Mouse (Mus musculus): ENCODE measurements around the gene Dlg1.
A peak's percentile ranks its signal among the peaks of the same experiment; 100 is the strongest.

The Dlg1 gene

GRCm38 (mm10) chr16:31846763-31847162 is 183.5 kb downstream of the Dlg1 start:
- no peak for DNase-seq (ENCODE audit: low read depth)

DNA sequence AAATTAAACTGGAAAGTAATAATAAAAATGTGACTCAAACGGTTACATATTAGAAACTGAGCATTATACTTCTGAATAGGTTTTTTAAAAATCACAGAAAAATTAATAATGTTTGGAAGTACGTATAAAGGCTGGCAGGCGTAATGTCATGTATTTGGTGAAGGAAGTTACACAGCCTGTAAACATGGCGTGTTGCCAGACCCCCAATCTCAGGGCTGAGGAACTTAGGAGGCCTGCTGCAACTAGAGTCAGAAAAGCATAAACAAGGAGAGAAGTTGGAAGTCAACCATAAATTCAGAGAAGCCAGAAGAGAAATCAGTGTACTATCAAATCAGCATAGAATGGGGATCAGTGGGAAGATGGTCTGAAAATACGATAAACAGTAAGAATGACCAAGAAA is 200.7 kb downstream of the Dlg1 start:
- DNase-seq (ENCODE audit: low read depth) = no peak

DNA sequence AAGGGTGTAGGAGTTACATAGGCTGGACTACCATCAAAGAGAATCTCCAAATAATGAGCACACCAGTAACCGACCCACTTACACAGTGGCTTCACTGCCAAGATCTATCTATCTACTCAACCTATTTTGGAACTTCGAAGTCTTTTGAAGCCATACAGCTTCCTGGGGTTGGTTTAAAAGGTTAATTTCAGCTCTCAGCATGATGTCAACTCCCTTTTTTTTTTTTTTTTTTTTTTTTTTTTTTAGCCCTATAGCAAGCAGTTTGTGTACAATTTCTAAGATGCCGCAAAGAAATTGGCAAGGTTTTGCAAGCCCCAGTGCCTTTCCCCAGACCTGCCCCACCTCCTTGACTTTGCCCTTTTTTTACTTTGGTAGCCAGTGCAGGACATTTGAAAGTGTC is 202.0 kb downstream of the Dlg1 start:
- no peak for DNase-seq (ENCODE audit: low read depth)

DNA sequence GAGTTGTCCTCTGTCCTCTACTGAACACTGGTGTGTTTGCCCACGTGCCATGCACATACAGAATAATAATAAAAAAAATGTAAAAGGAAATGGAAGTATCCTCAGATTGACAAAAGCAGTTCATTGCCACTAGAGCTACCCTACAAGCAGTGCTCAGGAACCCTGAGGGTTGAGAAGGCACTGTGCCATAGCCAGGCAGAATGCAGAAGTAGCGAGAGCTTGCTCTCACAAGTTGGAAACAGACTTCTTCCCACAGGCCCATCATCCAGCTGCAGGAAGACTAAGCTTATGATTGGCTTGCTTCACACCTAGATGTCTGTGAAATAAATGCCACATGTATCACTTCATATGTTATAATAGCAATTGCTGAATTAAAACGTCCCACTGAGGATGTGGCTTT is 203.7 kb downstream of the Dlg1 start:
- DNase-seq (ENCODE audit: low read depth) = no peak

GRCm38 (mm10) chr16:31867736-31868135 is 204.5 kb downstream of the Dlg1 start:
- DNase-seq (ENCODE audit: low read depth) = no peak

DNA sequence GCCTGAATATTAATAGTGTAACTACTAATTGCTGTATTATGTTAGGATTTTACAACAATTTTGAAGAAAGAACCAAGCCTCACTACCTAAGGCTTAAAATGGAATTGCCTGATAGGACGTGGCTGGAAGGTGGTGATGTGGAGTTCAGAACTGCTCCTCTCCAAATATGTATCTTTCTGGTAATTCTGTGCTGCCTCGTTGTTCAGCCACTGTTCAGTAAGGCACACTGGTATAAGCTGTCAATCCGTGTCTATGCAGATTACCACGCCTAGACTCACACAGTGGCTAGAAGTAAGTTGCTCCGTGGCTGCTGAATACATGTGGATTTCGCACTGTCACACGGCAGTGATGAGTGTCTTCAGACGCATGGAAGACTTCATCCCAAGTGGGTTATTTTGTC is 210.5 kb downstream of the Dlg1 start:
- no peak for DNase-seq (ENCODE audit: low read depth)

GRCm38 (mm10) chr16:31875391-31875790 is 212.1 kb downstream of the Dlg1 start:
- no peak for DNase-seq (ENCODE audit: low read depth)

DNA sequence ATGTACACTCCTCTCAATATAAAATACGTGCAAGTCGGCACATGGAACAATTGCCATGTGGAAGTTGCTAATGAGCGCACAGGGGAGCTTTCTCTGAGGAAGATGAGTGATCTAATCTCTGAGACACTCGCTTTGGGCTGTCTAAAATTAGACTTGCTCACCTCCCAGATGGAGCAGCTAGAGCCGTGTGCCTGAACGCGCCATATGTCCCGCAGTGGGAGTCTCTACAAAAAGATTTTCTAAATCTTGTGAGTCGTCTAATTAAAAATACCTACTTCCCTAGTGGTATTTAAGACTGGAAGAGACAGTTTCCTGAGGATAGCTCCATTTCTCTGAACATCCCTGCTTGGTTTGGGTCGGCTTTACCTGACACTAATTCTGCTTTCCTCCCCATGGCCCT is 213.1 kb downstream of the Dlg1 start:
- no peak for DNase-seq (ENCODE audit: low read depth)

- DNase-seq (ENCODE audit: low read depth) = no peak
Observed at GRCm38 (mm10) chr16:31878052-31878451, 214.8 kb downstream of the Dlg1 start.

DNA sequence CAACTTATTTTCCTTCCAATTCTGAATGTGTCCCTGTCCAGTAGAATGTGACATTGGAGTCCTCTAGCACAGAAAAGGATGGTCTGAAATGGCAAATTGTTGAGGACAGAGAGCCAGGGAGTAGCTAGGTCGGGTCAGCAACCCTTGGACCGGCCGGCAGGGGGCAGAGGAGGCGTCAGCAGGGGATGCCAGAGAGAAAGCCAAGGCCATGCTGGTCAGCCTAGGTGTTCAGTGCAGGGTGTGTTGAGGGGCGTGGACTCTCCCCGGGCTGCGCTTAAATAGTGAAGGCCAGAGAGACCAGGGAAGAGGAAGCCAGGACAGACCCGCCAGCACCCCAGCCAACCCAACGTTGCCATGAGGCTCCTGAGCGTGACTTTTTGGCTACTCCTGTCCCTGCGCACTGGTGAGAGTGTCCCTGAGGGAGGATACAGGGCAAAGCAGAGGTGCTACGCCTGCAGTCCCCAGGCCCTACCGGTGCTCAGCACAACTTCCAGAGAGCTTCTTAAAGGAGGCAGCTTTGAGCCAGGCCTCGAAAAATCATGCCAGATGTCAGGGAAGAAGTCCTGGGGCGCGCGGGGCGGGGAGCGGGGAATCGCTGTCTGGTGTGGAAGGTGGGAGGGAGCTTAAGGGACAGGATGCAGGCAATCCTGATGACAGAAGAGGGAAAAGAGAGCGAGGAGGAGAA is 215.5 kb downstream of the Dlg1 start, which contains the start of gene Meltf:
Gene Meltf (plus strand): TSS at position 238 of the 685 bp plus-strand sequence.
- peak; percentile 41 for DNase-seq (ENCODE audit: low read depth)

DNA sequence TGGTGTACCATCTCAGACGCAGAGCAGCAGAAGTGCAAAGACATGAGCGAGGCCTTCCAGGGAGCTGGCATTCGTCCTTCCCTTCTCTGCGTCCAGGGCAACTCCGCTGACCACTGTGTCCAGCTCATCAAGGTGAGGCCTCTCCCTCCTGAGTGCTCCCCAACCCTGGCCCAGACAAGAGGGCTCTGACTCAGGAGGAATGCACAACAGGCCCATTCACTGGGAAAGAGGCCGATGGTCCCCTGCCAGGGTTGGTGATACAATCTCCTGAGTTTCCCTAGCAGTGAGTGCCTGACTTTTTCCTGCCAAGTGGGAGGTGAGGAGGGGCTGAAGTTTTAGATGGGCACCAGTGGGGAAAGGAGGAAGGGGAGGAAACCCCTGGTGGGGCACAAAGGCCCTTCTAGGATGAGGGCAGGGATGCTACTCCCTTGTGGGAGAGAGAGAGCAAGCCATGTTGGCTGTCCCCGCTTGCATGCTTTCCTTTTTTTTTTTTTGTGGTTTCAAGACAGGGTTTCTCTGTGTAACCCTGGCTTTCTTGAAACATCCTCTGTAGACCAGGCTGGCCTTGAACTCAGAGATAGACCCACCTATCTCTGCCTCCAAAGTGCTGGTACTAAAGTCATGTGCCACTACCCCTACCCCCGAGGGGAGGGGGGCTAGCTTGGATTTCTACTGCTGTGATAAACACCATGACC is 217.1 kb downstream of the Dlg1 start:
- DNase-seq (ENCODE audit: low read depth) = no peak

DNA sequence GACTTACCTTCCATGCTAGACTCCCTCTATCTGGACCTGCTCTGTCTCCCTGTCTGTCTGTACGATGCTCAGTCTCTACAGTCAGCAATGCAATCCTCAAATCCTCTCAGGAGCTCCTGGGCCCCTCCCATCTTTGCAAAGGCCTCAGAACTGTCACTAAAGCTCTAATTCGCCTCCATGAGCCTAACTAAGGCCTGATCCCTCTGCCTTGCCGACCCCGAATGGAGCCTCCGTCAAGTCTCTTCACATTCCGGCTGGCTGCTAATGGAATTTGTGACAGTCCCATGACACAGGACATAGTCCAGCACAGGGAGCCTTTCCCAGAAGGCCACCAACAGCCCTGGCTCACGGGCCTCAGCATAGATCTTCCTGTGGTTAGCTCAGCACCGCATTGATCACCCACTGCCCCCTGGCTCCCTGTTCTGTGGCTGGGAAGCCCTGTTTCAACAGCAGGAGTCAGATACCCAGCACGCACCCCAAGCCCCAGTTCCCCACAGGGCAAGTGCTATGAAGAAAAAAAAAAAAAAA is 219.2 kb downstream of the Dlg1 start:
- no peak for DNase-seq (ENCODE audit: low read depth)

DNA sequence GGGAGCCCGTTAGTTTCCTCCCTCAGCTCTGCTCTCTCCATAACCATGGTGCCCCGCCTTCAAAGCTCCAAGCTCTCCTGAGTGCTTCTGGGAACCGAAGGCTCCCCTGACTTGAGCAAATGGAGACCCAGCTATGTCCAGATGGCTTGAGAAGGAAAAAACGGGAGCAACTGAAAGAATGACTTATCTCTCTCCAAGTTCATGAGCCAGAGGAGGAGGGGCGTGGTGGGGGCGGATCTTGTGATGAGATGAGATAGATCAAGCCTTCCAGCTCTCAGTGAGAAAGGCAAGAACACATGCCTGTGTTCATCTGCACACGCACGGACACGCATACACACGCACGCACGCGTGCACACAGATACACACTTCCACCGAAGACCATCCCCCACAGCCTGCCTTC is 220.1 kb downstream of the Dlg1 start:
- DNase-seq (ENCODE audit: low read depth) = no peak

DNA sequence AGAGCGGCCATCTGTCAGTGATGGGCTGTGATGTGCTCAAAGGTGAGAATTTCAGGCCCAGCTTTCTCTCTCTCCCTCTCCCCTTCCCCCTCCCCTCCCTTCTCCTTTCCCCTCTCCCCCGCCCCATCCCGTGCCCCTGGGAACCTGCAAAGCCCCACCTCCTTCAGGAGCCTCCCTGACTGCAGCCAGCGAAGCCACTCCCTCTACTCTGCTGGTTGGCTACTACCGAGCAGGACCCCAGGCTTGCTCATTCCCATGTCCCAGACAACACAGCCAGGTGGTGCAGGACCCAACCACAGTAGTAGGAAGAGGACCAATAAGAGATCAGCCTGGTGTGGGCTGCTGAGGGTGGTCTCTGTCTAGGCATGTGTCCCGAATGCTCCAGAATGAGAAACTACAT is 220.7 kb downstream of the Dlg1 start:
- no peak for DNase-seq (ENCODE audit: low read depth)

GRCm38 (mm10) chr16:31890907-31891306 is 227.7 kb downstream of the Dlg1 start:
- DNase-seq (ENCODE audit: low read depth) = no peak

- no peak for DNase-seq (ENCODE audit: low read depth)
Observed at GRCm38 (mm10) chr16:31893396-31894141, 230.3 kb downstream of the Dlg1 start.

GRCm38 (mm10) chr16:31896971-31897774 is 233.9 kb downstream of the Dlg1 start:
- DNase-seq (ENCODE audit: low read depth) = no peak

DNA sequence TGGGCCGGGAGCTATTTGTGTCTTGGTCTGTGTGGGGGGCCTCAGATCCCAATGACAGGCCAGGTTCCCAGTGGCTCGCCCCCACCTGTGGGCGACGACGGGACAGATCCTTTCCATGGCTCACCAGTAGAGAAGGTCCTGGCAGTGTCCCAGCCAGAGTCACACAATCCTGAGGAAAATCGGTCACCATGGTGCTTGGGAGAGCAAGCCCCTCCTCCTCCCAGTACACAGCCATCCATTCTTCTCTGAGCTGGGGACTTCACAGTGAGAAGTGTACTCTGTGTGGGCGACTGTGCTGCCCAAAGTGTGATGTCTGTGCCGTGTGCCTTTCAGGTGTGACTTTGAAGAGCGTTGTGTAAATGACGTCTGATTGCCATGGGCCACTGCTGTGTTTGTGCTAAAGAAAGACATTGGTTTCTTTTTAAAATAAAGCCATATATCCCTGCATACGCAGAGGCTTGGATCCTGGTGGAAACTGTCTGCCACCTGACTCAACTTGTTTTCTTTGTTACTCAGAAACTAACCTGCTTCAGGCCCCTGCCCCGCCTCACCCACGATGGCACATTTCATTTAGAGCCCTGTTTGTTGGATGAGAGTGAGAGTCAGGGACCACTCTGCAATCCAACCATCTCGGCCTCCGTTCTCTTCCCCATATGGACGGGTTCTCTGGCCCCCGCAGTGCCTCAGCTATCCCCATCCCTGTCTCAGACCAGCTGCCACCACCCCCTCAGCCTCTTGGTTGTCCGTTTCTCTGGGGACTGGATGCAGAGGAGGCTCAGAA is 235.5 kb downstream of the Dlg1 start:
- no peak for DNase-seq (ENCODE audit: low read depth)

- no peak for DNase-seq (ENCODE audit: low read depth)
Observed at GRCm38 (mm10) chr16:31901886-31902285, 238.6 kb downstream of the Dlg1 start.

GRCm38 (mm10) chr16:31903239-31903638 is 240.0 kb downstream of the Dlg1 start:
- DNase-seq (ENCODE audit: low read depth) = no peak

GRCm38 (mm10) chr16:31905331-31905730 is 242.1 kb downstream of the Dlg1 start:
- DNase-seq (ENCODE audit: low read depth) = peak; percentile 18

Measured in naive thymus-derived CD4-positive, alpha-beta T cell, adult 2 months (primary cell).